Mouse (Mus musculus) urinary bladder, postnatal 10 days (tissue): Measurements from ENCODE around the gene Aff2.

Source experiments
- DNase-seq: peaks from one replicate; pipeline ENCODE4 v3.0.0; 2022; ENCODE audit warnings: low spot score

Aff2 gene

GRCm38 (mm10) chrX:69360238-69361054, at the start of gene Aff2:
Gene Aff2 (plus strand): TSS chrX:69360294.
- no peak for DNase-seq

GRCm38 (mm10) chrX:69337296-69337695, 22.8 kb upstream of the Aff2 start:
- no peak for DNase-seq

GRCm38 (mm10) chrX:69355621-69356020, 4.5 kb upstream of the Aff2 start:
- DNase-seq = no peak

GRCm38 (mm10) chrX:69359360-69359759, 734 bp upstream of the Aff2 start:
- DNase-seq = no peak

DNA sequence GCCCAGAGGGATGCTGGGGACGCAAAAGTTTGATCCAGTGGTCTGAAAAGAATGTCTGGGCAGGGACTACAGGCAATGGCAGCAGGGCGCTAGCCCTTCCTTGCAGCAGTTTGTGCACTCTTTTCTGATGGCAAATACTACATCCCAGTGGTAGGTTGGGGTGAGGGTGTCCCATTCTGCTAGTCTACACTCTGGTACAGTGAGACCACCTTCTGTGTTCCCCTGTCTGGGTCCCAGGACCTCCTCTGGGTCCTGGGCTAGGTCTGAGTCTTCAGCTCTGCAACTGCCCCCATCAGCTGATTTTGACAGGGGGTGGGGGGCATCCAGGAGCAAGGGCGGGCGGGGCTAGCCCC, 233 bp upstream of the Aff2 start:
- DNase-seq = no peak

DNA sequence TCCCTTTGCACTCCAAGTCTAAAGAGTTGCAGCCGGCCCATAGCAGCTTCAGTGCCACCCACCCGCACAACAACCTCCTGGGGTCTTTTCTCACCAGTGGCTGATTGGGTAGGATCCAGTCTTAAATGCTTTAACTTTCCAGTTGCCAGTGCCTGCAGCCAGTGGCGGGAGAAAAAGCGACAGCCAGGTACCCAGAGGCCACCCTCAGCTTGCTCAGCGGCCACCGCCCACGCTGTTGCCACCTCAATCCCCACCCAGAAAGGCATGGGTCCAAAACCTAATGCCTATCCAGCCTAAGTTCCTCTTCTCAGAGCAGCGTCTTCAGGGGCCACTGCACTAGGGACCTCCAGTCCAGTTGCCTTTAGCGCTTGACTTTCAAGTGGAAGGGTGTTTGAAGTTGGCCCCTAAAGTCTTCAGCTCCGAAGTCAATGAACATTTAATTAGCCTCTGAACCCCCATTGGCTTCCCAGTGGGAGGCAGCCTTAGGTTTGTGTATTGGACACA, 1.0 kb downstream of the Aff2 start:
- DNase-seq = no peak

DNA sequence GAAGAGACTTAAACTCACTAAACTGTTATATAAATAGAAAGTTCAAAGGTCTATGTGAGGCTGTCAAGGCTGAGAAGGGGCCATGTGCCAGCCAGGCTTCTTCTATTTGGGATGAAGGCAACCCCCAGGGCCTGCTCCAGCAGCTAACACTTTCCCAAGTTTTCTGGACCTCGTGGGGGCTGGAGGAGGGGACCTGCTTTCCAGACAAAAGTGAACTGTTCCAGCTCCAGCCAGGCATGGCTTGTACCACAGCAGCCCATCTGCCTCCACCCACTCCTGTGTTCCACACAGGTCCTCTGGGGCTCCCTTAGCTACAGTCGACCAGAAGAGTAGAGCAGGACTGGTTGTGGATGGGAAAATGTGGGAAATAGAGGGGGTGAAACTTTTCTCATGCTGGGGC, 4.1 kb downstream of the Aff2 start:
- no peak for DNase-seq

DNA sequence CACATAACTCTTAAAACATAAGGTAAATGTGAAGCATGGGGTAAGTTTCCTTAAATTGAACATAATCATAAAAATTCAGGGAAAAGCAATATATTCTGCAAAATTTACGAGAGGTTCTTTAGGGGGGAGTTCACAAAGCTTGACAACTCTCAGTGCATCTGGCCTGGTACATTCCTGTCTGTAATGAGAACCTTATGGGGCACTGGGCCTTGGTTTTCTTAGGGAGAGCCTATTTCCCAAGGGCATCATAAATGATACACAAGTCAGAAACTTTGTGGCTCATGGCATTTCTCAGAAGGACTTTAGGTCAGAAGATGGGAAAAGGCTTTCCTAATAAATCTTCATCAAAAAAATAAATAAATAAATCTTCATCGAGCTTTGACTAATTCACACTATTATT, 13.2 kb downstream of the Aff2 start:
- DNase-seq = no peak

GRCm38 (mm10) chrX:69389738-69390137, 29.6 kb downstream of the Aff2 start:
- DNase-seq = no peak

DNA sequence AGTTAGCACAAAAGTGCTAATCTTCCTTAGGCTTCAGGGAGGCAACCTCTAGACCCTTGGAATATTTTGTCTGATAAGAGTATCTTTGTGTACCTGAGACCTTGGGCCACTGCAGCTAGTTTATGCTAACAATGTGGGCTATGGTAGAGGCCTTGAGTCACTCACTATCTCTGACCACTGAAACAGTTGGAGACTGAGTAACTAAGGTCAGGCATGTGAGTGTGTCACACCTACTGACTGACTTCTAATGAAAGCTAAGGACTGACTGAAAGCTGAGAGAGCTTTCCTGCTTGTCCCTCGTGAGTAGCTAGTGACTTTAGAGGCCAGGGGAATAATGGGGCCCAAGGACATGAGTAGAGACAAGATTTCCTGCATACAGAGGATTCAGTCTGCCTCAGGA, 54.9 kb downstream of the Aff2 start:
- no peak for DNase-seq

DNA sequence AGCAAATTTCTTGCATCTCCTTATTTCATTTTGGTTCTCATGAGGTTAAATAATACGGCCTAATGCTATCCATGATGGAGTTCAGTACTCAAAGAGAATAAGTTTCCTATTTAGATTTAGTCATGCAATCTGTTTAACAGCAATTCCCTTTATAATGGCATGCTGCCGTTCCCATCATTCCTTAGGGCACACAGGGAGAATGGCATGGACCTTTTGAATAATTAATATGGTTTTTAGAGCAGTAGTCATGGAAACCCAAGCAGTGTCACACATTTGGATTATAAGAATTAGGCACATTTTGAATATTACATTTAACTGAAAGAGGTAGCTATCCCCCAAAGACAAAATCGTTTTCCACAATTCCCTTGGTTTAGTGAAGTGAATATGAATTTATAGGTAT, 78.3 kb downstream of the Aff2 start:
- DNase-seq = no peak

- no peak for DNase-seq
Measured at GRCm38 (mm10) chrX:69441937-69442336, 81.8 kb downstream of the Aff2 start.

DNA sequence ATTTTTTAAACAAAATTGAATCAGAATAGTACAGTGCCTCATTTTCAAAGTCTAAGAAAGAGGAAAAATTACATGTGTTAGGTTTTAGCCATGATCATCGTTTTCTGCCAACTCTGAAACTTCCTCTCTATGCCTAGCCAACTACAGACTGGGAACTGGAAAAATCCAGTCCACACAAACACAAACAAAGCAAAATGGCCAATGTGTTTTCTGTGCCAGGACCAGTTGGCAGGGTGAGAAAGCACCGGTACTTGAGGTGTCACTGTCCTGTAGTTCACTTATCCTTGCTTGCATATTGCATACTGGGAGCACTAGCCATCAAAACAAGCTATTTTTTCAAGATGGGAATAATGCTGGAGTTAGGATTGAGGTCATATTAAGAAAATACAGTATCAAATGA, 100.8 kb downstream of the Aff2 start:
- DNase-seq = no peak

DNA sequence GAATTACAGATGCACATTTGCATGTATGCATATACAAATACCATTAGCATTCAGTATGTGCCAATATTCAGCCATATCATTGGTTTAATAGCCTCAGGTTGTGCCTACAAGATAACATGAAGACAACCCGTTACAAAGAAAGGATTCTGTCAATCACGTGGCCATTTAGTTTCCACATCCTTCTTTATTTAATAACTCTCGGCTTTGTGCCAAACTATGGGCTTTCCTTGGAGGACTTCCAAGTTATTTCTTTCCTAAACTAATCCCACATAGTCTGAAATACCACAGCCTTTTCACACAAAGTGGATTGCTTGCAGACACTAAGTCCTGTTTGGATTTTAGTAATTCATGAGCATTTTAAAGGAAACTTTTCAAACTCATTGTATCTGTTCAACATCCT, 142.0 kb downstream of the Aff2 start:
- no peak for DNase-seq

GRCm38 (mm10) chrX:69518040-69518575, 158.0 kb downstream of the Aff2 start:
- DNase-seq = no peak

DNA sequence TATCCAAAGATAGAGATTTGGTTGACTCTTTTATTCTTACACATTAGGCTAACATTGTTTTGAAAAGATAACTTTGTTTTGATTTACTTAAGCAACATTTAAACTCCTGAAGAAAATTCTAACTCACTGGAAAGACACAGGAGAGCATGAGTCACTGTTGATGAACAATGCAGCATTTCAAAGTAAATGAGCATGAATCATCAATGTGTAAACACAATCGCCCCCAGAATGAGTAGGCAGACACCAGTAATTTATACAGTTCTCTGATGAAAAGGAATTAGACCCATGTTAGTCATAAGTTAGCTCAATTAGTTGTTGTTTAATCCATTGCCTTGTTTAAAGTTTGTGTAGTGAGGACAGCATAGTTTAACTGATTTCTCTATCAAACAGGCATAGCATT, 180.7 kb downstream of the Aff2 start:
- no peak for DNase-seq

- DNase-seq = no peak
Measured at GRCm38 (mm10) chrX:69579903-69580459, 219.9 kb downstream of the Aff2 start.

- DNase-seq = no peak
Measured at GRCm38 (mm10) chrX:69608793-69609192, 248.7 kb downstream of the Aff2 start.

DNA sequence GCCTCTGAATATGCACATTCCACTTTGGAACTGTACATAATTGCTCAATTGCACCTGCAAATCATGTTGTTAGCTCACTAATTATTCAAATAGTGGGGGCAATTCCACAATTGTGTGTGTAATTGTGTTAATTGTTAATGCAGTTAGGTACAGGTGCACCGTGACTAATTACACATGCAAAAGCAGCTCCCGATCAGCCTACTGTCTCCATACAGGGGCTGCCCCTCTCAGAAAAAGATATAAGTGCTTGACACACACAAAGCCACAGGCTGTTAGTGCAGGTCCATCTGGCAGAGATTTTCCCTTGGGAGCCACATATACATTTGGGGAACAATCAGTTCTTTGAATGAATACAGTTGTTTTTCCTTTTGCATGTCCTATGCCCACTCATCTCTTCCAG, 302.9 kb downstream of the Aff2 start:
- DNase-seq = no peak

DNA sequence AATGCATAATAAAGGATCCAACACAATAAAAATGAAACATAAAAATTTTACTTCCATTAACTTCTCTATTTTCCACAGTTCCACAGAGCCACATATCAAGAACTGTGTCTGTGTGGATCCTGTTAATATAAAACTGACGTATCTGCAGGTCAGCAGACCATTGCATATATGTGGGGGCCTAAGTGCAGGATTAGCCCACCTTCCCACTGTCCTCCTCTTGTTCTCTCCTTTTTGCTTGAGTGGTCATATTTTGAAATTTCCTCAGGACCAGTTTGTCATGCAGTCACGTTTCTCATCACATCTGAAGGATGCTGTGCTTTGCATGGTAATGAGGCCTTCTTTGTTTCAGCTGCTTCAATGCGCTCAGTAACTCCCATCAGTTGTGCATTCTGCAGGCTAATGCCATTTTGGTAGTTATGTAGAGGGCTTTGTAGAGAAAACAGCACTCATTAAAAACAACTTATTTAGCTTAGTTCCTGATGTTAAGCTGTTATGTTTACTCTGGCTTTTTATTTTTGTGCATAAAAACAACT, 306.1 kb downstream of the Aff2 start:
- DNase-seq = no peak

DNA sequence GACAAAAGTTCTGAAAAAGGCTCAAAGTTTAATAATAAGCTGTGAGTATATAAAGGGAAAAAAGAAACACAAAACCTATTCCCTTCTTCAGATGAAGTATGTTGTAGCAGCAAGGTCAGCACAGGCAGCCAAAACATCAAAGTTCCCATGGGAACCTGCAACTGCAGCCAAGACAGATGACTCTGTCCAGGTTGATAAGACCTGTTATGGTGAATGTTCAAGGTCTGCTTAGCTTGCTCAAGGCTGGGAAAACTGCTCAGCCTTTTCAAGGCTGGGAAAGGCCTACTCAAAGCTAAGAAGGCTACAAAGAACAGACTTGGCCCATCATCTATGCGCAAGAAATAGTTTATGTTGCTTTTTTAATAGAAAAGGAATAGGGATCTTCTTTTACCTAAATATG, 315.6 kb downstream of the Aff2 start:
- DNase-seq = no peak

DNA sequence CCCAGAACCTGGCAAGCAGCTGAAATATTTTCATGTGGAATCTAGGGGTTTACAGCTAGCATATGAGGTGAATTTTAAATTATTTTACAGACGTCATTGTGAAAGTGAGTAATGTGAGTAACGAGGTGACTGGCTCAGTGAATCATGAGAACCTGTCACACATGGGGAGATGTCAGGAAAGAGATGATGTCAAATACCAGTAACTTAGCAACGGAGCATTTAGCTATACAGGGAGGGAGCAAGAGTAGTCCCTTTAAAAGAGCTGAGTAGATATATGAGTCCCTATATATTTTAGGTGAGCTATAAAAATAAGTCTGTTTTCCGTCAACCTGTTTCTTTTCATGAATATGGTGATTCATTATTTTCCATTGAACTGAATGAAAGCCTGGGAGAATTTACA, 338.7 kb downstream of the Aff2 start:
- no peak for DNase-seq

DNA sequence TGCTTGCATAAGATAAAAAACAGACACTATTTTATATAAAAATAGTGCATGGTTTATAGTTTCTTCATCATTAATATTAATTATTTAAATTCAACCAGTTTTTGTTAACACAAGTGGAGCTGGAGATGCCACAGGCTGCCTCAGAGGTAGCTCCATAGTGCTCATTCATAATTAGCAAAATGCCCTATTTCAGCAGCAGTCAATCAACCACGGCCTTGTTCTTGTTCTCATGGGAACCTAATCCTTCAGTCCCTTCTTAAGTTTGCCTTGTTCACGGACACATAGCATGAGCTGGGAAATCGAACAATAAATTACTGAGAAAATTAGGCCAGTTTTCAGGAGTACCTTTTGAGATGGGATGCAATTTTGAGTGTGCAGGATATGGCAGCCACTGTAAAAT, 378.9 kb downstream of the Aff2 start:
- DNase-seq = no peak
